Mouse (Mus musculus) kidney, adult 11 months (tissue): ENCODE results near the gene Ppp3ca.

Source experiments
- DNase-seq: peaks from one replicate; pipeline ENCODE4 v3.0.0; 2022

Ppp3ca gene

DNA sequence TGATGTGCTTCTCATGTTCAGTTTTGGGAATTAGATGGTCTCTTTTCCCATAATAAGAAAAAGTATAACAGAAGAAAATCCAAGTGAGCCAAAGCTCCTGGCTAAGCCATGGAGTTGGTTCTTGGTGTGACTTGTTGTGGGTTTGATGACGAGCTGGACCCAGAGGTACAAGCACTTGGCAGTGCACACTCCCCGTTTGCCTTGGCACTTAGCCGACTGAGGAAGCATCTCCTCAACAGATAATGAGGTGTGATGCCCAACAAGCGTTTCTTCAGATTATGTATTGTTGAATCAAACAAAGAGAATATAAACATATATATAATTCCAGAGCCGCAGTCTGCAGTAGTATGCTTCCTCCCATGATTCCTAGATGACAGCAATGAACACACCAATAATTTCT, 101.8 kb downstream of the Ppp3ca start:
- DNase-seq = no peak

DNA sequence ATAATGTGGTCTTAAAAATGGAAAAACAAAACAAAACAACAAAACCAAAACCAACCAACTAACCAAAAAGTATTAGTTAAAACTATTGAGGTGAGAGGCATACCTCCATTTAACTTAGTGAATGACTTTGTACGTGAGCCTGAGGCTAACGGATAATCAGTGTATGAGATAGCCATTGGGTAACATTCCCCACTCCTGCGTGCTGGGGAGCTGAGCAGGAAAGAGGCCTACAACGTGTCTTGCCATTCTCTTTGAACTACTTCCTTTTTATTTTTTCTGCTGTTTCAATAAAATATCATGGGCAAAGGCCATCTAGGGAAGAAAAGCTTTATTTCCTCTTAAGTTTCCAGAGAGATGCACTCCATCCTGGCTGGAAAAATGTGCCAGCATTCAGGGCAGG, 103.3 kb downstream of the Ppp3ca start:
- DNase-seq = no peak

DNA sequence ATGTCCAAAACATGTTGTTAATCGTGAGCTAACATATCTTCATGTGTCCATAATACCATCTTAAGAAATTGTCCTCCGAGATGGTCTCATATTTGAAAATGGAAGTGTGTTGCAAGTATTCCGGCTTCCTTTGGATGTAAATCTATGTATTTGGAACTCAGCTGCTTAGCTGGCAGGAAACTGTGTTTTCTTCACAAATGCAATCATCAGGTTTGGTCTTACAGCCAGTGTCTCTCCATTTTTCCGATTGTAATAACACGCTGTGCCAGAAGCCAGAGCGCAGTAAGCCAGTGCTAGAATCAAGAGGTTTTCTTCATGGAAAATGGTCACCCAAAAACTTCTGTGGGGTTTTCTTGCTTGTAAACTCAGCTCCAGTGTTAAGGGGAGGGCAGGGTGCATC, 104.3 kb downstream of the Ppp3ca start:
- no peak for DNase-seq

DNA sequence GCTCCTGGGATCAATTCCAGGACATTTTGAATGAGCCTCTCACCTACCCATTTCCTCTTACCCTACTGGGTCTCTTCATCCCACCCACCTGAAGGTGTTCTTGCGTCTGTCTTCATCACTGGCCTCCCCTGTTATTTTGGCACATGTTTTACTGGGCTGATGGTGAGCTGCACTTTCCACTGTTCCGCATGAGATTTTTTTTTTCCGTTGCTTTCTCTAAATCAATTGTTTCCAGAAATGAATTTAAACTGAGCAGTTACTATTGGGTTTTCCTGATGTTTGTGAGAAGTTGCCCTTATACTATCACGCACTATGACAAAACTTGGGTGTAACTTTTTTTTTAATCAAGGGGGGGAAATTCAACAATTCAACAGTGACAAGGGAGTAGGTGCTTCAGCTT, 106.6 kb downstream of the Ppp3ca start:
- no peak for DNase-seq

DNA sequence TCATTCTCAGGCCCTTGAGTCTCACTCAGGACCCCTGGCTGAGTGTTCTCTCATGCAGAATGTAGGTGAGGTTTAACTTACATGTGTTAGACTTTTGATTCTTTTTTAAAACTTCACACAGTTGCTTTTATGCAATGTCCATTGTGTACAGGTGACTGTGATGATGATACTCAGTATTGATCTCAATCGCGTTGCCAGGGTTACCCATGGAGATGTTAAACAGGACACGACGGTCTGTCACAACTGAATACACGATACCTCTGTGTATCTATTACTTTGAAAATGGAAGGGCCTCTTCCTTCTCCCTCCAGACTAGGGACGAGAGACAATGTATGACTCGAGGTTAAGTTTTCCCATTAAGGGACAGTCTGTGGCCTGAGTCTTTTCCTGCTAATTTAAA, 107.5 kb downstream of the Ppp3ca start:
- no peak for DNase-seq

DNA sequence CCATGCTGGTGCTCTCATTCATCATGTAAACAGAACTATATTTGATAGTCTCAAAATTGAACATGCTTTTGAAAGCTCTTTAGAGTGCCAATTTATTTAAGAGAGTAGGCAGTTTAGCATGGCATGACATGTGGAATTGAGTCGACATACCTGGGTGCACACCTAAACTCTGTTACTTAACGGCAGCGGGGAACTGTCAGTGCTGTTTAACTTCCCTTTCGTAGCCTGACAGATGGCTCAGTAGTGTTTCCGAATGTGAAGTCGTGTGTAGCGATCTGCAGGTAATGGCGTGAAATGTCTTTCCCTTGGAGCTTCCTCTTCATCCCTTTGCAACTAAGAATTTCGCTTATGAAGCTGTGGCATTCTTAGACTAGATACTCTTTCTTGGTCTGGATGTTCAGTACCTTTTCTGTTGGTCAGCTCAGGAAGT, 107.9 kb downstream of the Ppp3ca start:
- DNase-seq = no peak

DNA sequence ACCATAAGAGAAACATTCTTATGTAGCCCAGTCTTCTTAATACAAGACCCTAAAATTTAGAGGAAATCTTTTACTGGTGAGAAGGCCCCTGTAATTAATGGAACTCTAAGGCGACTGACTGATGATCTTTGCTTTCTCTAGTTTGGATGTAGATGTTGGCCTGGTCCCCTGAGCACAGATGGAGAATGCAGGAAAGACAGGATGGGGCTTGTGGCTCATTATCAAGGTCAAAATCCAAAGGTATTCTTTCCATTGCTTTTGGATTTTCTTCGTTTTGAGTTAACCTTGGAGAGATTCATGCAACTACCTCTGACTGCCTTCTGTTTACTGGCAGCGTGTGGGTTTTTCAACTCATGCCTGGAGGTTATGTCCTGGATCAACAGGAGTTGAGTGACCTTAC, 110.4 kb downstream of the Ppp3ca start:
- no peak for DNase-seq

DNA sequence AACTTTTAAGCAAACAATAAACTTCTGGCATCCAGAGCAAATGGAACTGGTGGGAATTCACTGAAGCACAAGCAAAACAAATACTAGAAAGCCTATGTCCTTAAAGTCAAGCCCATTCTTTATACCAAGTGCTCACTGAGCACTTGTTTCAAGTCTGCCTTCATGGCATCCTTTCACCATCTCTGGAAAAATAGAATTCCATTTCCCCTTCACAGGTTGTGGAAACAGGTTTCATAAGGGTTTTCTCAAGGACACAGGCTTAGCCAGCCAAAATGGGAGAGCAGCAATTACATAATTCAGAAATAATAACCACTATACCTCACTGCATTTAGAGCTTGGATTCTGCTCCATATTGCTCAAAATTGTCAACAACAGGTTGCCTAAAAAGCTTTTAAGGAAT, 112.1 kb downstream of the Ppp3ca start:
- DNase-seq = no peak

DNA sequence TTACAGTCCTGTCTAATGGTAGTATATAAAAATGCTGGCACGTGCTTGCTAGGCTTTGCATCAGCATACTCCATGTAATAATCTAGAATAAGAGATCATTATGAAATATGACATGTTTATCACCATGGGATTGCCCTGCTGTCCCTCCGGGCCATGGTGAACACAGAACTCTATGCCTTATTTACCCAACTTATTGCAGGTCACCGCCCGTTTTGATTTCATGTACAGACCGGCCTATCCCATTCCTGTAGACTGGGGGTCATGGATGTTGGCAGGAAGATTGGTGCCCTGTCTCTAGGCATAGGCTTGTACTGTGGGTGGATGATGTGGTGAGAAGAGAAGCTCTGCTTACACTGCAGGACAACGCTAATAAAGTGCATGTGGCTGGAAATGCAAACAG, 115.8 kb downstream of the Ppp3ca start:
- DNase-seq = no peak

DNA sequence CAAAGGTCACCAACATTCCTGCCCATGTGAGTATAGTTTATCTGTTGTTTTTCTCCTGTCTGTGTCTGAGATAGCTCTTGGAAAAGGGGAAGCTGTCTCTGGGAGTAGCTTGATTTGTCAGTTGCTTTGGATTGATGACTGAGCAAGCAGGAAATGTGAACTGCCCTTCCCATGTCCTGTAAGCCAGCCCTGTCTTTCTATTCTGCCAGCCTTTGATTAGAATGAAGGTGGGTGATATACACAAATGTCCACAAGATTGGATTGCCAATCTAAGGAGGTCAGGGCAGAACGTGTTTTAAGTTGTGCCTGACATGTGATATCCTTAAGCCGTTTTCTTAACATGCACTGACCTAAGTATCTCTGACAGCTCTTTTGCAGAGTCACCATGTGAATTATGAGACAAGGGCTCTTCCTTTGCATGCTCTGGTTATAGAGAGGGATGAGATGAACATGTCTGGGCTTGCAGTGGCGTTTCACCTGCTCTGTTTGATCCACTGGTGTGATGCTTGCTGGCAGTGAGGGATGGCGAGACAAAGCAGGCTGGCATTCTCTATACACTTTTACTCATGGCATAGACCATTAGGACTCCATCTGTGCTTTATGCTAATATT, 120.4 kb downstream of the Ppp3ca start:
- no peak for DNase-seq

DNA sequence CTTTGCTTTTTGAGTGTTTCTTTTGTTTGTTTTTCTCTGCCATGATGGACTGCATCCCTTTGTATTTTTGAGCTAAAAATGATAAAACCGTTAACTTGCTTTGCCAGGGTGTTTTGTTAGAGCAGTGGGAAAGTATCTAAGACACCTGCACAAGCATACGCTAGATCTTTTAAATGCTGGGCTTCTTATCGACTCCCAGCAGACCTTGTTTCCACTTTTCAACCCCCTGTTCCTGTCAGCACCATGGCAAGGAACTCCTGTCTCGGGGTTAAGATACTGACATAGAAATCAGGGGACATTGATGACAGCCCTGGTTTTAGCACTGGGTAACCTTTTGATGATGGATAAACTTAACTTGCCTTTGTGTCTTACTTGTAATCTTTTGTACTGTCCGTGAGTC, 121.5 kb downstream of the Ppp3ca start:
- DNase-seq = no peak

DNA sequence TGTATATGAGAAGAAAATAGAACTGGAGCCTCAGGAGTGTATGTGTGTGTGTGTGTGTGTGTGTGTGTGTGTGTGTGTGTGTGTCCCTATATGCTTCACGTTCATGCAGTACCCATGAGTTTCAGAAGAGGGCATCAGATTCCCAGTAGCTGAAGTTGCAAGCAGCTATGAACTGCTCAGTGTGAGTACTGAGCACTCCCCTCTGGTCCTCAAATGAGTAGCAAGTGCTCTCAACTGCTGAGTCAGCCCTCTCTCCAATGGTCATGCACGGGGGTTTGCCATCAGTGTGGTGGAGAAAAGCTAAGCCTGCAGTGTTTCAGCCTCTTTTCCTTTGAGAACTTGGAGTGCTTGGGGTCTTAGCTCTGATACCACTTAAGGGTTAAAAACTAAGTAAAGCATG, 122.0 kb downstream of the Ppp3ca start:
- no peak for DNase-seq

DNA sequence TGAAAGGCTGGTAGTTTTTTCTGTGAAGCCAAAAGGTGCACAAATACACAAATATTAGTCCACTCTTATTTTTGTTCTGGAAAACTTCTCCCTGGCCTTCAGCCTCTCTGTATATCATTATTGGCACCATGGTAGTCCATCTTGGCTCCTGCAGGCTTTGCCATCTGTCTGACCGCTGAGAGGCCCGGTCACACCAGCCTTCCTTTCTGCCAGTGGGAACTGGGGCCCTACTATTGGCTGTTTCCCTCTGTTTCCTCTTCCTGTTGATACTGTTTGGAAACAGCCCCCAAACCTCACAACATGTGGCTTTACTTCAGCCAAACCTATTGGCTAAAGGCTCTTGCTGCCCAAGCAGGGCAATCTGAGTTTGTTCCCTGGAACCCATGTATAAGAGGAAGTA, 123.5 kb downstream of the Ppp3ca start:
- no peak for DNase-seq

DNA sequence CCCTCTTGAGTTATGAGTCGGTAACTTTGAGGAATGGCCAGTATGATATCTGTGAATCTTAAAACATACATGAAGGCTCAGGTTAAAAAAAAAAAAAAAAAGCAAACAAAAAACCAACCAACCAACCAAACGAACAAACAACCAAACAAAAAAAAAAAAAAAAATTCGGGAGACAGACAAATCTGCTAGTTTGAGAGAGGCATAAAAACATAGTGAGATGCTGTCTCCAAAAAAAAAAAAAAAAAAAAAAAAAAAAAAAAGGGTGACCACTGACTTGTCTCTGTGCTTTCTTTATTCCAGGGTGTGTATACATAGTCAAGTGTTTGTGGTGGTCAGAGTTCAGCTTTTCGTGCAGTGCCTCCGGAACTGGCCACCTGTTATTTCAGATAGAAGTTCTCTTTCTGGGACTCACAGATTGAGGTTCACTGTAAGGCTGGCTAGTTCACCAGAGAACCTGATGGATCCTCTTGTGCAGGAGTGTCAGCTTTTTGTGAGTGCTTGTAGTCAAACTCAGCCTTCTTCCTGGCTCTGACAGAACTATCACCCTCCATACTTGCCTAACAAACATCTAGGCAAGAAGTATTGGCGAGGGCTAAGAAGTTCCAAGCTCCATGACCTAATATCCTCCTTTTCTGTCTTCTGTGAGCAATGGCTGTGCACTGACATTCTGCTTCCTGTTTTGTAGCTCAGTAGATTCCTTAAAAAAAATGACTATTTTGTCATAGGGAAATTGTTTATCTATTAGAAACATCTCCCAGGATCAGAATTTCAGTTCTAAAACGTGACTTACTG, 124.7 kb downstream of the Ppp3ca start:
- peak; percentile 10 for DNase-seq

DNA sequence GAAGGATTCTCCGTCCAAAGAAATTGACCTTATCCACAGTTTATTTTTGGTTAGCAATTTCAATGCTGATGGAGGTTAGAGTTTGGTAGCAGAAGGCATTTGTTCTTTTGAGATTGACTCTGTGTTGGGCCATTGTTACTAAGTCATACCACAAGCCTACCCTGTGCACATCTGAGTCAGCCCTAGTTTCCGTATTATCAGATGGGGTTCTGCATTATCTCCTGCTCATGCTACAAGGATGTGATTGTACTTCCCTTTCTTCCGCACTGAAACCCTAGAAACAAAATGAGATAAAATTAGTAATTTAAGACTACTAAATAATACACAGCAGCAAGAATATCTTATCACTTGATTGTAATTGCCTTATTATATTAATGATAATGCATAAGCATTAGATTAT, 129.0 kb downstream of the Ppp3ca start:
- no peak for DNase-seq

DNA sequence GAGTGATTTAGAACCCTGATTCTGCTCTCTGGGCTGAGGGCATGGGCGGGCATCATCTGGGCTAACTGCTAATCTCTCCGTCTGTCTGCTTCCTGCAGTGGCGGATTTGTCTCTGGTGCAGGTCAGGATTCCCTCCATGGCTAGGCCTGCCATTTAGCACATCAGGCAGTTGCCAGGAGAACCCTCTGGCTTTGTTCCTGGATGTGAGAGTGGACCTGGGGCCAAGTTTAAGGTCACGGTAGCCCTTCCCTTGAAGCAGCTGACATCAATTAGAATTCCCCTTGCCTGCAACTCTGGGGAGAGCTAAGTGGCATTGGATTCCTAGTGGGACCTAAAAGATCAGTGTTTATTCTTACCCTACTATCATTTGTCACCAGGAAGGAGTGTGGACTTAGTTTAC, 132.7 kb downstream of the Ppp3ca start:
- no peak for DNase-seq

DNA sequence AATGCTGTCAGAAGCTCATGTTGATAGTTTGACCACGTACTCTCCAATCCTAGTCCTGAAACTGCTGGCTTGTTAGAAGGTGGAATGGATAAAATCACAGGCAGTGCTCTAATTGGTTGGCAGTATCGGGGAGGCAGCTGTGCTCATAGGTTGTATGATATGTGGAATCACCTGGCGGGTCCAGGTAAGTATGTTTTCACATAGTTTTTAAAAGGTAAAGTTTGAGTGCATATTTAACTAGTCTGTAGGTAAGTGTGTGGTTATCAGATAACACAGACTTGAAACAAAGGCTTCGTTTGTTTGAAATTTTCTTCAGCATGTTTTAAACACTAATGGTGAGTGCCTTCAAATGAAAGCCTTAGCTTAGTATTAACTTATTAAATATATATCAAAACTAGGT, 136.0 kb downstream of the Ppp3ca start:
- DNase-seq = no peak

DNA sequence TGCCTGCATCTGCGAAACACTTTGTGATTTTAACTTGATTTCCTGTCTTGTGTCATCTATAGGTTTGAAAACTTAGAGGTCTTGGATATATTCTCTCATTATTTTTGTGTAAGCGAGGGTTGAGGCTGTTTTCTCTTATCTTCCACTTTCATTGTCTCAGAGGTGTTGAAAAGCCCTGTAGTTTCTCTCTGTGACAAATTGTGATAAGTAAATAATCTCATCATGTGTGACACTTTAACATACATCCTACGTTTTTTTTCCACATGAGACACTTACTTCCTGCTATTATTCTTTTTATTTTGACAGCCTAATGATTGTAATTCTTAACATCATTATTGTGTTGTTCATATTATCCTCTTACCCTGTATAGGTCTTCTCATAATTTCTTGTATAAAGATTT, 140.3 kb downstream of the Ppp3ca start:
- DNase-seq = no peak

DNA sequence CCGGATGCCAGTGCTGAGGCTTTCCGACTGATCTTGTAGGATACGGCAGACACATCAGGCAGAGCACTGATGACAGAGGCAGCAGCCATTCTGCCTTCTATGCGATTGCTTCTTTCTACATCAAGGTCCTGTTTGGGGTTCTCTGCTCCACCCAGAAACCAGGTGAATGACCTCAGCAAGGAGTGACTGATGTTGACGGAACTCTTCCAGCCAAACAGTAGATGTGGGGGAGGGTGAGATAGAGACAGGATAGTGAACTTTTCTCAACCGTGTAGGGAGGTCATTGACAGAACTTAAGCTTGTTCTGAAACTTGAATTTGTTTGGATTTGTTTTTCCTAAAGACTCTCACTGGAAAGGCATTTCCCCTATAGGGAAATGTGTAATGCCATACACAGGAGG, 142.2 kb downstream of the Ppp3ca start:
- DNase-seq = no peak

DNA sequence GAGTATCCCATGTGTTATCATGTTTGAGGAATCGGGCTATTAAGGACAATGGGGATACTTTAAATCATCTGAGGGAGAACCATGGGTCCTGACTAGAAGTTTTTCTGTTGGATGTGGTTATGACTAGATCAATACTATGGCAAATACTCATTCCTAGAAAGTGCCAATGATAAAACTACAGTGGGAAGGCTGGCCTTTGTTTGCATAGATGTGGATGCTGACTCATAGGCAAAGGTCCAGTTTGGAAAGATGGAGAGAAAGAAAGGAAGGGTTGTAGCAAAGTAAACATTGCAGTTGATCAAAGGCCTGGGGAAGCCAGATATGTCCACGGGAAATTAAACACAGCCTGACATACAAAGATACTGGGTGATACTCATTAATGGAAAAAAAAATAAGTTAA, 142.9 kb downstream of the Ppp3ca start:
- DNase-seq = no peak

DNA sequence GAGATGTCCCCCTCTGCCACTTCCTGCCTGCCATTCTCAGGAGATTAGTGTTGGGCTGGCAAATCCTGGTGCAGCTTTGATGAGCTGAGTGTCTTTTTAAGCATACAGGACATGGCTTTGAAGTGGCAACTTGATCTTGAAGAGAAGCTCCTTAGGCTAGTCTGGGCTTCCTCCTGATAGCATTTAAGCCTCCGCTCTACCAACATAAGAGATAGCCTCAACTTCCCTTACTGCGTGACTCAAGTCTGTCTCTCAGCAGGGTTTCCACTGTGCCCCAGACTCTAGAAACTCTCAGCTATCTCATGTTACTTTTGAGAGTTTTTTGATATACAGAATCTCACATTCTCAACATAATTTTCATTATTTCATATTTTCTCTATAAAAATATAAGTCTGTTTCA, 144.0 kb downstream of the Ppp3ca start:
- DNase-seq = no peak

DNA sequence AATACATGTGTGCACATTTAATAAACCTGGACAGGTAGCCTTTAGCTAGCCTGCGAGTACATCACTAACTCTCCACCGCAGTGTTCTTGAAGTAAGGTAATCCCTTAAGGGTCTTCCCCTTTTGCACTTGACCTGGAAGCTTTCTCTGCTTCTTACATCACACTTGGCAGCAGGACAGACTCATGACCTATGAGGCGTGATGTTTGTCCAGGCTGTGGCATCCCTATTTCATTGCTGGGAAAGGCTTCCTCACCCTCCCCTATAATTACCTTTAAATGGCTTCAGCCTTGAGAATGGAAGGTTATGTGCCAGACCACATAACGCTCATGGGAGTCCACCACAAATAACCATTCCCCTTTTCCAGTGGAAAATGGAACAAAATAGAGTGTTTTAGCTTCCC, 145.0 kb downstream of the Ppp3ca start:
- no peak for DNase-seq

DNA sequence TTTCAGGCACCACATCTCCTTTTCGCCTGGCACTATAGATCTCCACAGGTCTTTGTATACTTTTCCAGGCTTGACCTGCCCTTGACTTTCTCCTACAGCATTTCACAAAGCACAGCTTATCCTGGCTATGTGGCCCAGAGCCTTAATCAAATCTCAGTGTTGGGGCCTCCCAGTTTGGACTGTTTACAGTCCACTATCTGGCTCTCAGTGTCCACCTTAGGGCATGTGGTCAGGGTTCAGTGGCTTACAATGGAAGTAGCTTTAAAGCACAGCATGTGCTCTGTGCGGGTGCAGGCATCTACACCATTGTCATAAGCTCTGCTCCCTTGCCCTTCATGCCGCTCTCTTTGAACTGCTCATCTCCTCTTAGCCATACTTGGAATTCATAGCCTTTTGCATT, 146.4 kb downstream of the Ppp3ca start:
- no peak for DNase-seq

DNA sequence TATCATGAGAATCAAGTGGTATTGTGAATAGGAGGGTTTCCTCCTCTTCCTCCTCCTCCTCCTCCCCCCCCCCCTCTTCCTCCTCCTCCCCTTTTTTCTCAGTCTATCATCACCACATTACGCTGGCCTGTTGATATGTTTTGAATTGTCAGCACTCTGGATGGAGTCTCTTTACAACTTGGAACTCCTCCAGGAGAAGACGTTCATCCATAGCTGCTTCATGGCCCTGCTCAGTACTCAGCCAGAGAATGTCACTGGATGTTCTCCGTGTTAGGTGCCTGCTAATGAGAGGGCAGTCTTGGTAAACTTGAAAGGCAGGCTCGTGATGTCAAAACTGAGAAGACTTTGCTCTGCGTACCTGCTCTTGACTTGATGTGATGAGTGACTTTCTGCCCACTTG, 149.1 kb downstream of the Ppp3ca start:
- no peak for DNase-seq

DNA sequence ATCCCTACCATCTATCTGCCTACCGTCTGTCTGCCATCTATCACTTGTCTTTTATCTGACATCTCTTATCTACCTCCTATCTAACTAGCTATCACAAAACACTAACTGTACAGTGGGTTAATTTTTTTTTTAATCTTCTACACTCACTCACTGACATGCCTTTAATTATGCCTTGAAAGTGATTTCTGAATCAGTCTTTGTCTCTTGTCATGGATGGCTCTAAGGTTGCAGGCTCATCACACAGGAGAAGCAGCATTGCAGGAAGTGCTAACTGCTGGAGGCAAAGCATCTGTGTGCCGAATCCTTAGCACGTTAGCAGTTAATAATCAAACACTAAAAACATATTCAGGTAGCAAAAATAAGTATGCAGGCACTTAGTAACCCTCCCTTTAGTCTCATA, 151.1 kb downstream of the Ppp3ca start:
- no peak for DNase-seq
